Mouse (Mus musculus) olfactory bulb, adult 2 months (tissue): ENCODE results near the gene Pigp.

Source experiments
- CTCF ChIP-seq: fragments of 200-500 bp; IDR thresholded peaks from 2 replicates; pipeline ENCODE4 v1.5.1; 2012; ENCODE audit warnings: low read depth, mild to moderate bottlenecking, low read length, moderate library complexity; ENCODE audit not compliant: insufficient read depth
- POLR2A ChIP-seq: fragments of 200-500 bp; IDR thresholded peaks from 2 replicates; pipeline ENCODE4 v1.6.1; 2012; ENCODE audit warnings: mild to moderate bottlenecking, low read depth, low read length, moderate library complexity; ENCODE audit not compliant: insufficient read depth

- TF ChIP-seq CTCF (no peak), POLR2A (no peak)
Observed at GRCm38 (mm10) chr16:94323681-94324080, 48.0 kb downstream of the Pigp start.
